Mouse (Mus musculus) splenic B cell, adult 2 months (primary cell): ENCODE results near the gene Fam110a.

Experiments
- DNase-seq: peaks from one replicate; pipeline ENCODE4 v3.0.0-alpha.2; 2011; ENCODE audit warnings: low read depth, low spot score
- H3K27me3 ChIP-seq: 2 replicates; pipeline ENCODE4 v1.6.1; 2012; ENCODE audit warnings: mild to moderate bottlenecking, low read length, moderate library complexity, mixed read lengths; ENCODE audit not compliant: control insufficient read depth, poor library complexity, insufficient read depth, severe bottlenecking
- H3K36me3 ChIP-seq: 2 replicates; pipeline ENCODE4 v1.6.1; 2012; ENCODE audit warnings: mild to moderate bottlenecking, low read length, moderate library complexity, mixed read lengths; ENCODE audit not compliant: control insufficient read depth, poor library complexity, insufficient read depth, severe bottlenecking

Gene Fam110a

GRCm38 (mm10) chr2:151969396-151969795 is 10.6 kb downstream of the Fam110a start:
- no peaks in the 10 kb centered on the region for H3K27me3 ChIP-seq
- no peak for DNase-seq
- no peaks in the 10 kb centered on the region for H3K36me3 ChIP-seq

- Histone ChIP-seq H3K36me3 (no peaks in the 10 kb centered on the region), H3K27me3 (no peaks in the 10 kb centered on the region)
- no peak for DNase-seq
Observed at GRCm38 (mm10) chr2:151968986-151969385, 11.0 kb downstream of the Fam110a start.

- DNase-seq: no peak
- no peaks in the 10 kb centered on the region for H3K36me3 ChIP-seq
- no peaks in the 10 kb centered on the region for H3K27me3 ChIP-seq
Observed at GRCm38 (mm10) chr2:151968451-151968850, 11.6 kb downstream of the Fam110a start.

- DNase-seq: no peak
- no peaks in the 10 kb centered on the region for H3K27me3 ChIP-seq
- no peaks in the 10 kb centered on the region for H3K36me3 ChIP-seq
Observed at GRCm38 (mm10) chr2:151967792-151968191, 12.2 kb downstream of the Fam110a start.

GRCm38 (mm10) chr2:151967176-151967750 is 12.8 kb downstream of the Fam110a start:
- DNase-seq: no peak
- H3K36me3 ChIP-seq: no peaks in the 10 kb centered on the region
- no peaks in the 10 kb centered on the region for H3K27me3 ChIP-seq

- DNase-seq: no peak
- Histone ChIP-seq H3K27me3 (no peaks in the 10 kb centered on the region), H3K36me3 (no peaks in the 10 kb centered on the region)
Observed at GRCm38 (mm10) chr2:151964052-151964451, 16.0 kb downstream of the Fam110a start.

- Histone ChIP-seq H3K36me3 (no peaks in the 10 kb centered on the region), H3K27me3 (no peaks in the 10 kb centered on the region)
- DNase-seq: no peak
Observed at GRCm38 (mm10) chr2:151963319-151963718, 16.7 kb downstream of the Fam110a start.

GRCm38 (mm10) chr2:151962474-151962873 is 17.5 kb downstream of the Fam110a start:
- DNase-seq: no peak
- Histone ChIP-seq H3K27me3 (no peaks in the 10 kb centered on the region), H3K36me3 (no peaks in the 10 kb centered on the region)

GRCm38 (mm10) chr2:151961284-151962196 is 18.5 kb downstream of the Fam110a start:
- Histone ChIP-seq H3K36me3 (no peaks in the 10 kb centered on the region), H3K27me3 (no peaks in the 10 kb centered on the region)
- DNase-seq: no peak

- H3K36me3 ChIP-seq: no peaks in the 10 kb centered on the region
- no peaks in the 10 kb centered on the region for H3K27me3 ChIP-seq
- no peak for DNase-seq
Observed at GRCm38 (mm10) chr2:151959274-151959673, 20.7 kb downstream of the Fam110a start.

GRCm38 (mm10) chr2:151956500-151957137 is 23.4 kb downstream of the Fam110a start:
- DNase-seq: no peak
- no peaks in the 10 kb centered on the region for H3K27me3 ChIP-seq

GRCm38 (mm10) chr2:151953665-151954064 is 26.4 kb downstream of the Fam110a start:
- H3K27me3 ChIP-seq: no peaks in the 10 kb centered on the region
- no peak for DNase-seq
- H3K36me3 ChIP-seq: no peaks in the 10 kb centered on the region

More at GRCm38 (mm10) chr2:151956500-151957137, 23.4 kb downstream of the Fam110a start:
- H3K36me3 ChIP-seq: no peaks in the 10 kb centered on the region

GRCm38 (mm10) chr2:151949082-151949774 is 30.8 kb downstream of the Fam110a start:
- no peaks in the 10 kb centered on the region for H3K27me3 ChIP-seq
- no peak for DNase-seq
- H3K36me3 ChIP-seq: no peaks in the 10 kb centered on the region

GRCm38 (mm10) chr2:151948311-151948710 is 31.7 kb downstream of the Fam110a start:
- H3K27me3 ChIP-seq: no peaks in the 10 kb centered on the region
- no peak for DNase-seq
- H3K36me3 ChIP-seq: no peaks in the 10 kb centered on the region
